Mouse (Mus musculus): ENCODE data around the gene Art2b. TPM values are rescaled to one million over a fixed set of nuclear protein-coding genes. Genes with fewer than 3 reads are reported as not detected.

Gene Art2b
- total RNA-seq, 2 experiments from 2014 or later: not detected

Other genes with a start within 250 kb of the Art2b start
- 10 to 100 TPM; 13.9 to 24.2 TPM for gene Arap1, start 237.5 kb downstream of the Art2b start, total RNA-seq (2021)
- not detected for gene Gm45837, start 174.7 kb downstream of the Art2b start, total RNA-seq (2021)
- gene Pde2a, start 163.9 kb downstream of the Art2b start, total RNA-seq (2021): 100 to 1,000 TPM; 295 to 297 TPM
- 10 to 100 TPM; 55.1 to 56.1 TPM for gene Clpb, start 78.0 kb upstream of the Art2b start, total RNA-seq (2021)
- not detected for gene Phox2a, start 232.7 kb upstream of the Art2b start, total RNA-seq (2021)